Mouse (Mus musculus): ENCODE results near the gene Exoc6.

Exoc6 gene

DNA sequence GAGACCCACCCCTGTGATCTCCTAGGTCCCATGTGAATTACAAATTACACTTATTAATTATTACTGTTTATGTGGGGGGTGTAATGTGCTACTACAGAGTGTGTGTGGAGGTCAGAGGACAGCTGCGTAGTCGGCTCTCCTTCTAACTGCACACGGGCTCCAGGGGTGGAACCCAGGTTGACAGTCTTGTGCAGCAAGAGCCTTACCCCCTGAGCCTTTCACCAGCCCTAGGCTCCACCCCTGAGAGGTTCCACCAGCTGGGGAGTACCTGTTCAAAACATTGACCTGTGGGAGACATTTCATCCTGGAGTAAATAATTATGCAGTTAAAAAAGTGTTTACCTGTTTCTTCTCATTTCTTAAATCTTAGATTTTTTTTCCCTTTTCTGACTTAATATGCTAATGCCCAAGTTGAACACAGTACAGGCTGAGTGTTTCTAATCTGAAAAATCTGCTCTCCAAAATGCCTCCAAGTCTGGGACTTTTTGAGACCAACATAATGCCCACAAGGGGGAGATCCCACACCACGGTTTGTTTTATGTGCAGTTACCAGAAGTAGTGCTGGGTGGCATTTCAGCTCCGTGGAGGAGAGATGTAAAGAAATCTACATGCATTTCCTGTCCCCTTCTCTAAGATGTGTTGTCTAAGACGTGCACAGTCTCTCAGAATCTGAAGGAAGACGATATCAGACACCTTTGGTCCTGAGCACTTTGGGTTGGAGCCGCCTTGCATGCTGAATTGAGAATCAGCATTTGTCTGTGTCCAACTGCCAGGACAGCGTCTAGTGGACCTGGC is 9.3 kb downstream of the Exoc6 start:
- in situ Hi-C loops (cut with MboI; ENCODE audit: low pct_unique_long_range_greater_than_20kb in 1 of 2, low sequenced_read_pairs in 2 of 2, unreplicated experiment in 1 of 2), result no loop called here

DNA sequence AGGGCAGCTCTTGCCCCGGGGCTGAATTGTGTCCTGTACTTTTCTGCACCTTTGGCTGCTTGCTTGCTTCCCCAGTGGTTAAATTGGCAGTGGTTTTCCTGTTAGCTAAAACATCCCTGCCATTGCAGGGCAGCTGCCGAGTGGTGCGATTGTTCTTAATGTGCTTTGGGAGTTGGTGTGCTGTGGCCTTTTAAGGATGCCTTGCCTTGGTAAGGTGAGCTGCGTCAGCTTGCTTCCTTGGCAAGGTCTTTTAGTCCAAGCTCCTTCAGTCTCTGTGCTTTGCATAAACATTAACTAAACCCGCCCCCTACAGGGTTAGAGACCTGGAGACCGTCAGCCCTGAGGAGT is 9.8 kb downstream of the Exoc6 start:
- in situ Hi-C loops (cut with MboI; ENCODE audit: low pct_unique_long_range_greater_than_20kb in 1 of 2, low sequenced_read_pairs in 2 of 2, unreplicated experiment in 1 of 2), result no loop called here

DNA sequence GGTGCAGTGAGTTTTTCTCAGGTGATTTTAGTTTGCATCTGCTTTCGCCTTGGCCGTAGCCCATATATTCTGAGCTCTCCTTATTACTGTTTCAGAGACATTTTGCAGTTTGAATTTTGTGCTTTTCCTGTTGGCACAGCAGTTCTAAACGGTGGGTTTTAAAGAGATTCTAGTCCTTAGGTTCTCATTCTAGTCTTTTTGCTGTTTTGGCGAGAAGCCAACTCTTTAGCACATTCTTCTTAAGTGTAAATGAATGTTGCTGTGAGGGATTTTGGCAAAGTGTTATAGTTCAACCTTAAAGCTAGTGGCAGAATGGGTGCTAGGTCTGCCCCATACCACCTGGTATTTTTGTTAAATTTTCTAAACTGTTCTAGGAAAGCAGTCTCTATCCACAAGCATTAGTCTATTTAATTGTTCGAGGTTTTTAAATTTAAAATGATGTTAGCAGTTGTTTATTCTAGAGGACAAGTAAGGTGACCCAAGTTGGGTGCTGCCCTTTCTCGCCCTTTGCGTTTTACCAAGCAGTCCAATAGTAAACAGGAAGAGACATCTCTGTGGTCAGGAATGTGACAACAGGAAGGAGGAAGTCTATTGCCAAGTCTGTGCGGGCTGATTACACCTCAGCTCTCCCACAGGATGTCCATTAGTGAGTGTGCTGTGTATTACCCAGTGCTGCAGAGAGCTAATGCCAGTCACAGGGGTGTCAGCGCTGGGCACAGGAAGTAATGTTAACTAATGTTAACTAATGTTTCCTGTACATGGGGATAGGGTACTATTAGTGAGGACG is 11.1 kb downstream of the Exoc6 start:
- in situ Hi-C loops (cut with MboI; ENCODE audit: low pct_unique_long_range_greater_than_20kb in 1 of 2, low sequenced_read_pairs in 2 of 2, unreplicated experiment in 1 of 2), result no loop called here

DNA sequence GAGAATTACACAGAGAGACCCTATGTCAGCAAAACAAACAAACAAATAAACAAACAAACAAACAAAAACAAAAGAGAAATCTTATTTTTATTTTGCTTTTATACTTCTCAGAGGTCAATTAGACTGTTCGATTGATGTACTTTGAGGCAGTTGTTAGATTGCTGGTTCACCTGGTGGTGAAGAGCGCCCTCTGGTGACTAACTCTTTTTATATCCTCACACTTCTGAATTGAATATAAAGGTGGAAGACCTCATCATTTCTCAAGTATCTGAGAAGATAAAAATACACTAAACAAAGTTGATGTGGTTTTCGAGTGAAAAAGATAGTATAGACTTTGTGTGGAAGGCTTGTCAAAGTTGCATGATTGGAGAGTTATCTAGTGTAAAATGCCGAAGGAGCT is 13.5 kb downstream of the Exoc6 start:
- in situ Hi-C loops (cut with MboI; ENCODE audit: low pct_unique_long_range_greater_than_20kb in 1 of 2, low sequenced_read_pairs in 2 of 2, unreplicated experiment in 1 of 2), result no loop called here

DNA sequence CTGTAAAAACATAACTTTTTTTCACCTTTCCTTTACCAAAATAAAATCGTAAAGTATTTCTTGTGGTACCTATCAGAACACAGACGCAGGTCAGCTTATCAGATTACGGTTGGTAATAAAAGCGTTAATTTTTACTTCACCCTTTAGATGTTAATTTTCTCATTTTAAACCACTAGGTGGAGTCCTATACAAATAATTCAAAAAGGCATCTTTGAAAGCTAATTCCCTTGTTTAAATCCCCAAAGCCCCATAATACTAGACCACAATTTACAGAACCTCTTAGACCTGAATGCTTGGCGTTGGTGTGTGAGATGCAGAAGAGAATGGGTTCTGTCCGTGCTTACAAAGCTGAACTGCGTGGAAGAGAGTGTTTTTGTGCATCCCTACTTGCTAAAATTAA is 15.6 kb downstream of the Exoc6 start:
- in situ Hi-C loops (cut with MboI; ENCODE audit: low pct_unique_long_range_greater_than_20kb in 1 of 2, low sequenced_read_pairs in 2 of 2, unreplicated experiment in 1 of 2), result no loop called here

DNA sequence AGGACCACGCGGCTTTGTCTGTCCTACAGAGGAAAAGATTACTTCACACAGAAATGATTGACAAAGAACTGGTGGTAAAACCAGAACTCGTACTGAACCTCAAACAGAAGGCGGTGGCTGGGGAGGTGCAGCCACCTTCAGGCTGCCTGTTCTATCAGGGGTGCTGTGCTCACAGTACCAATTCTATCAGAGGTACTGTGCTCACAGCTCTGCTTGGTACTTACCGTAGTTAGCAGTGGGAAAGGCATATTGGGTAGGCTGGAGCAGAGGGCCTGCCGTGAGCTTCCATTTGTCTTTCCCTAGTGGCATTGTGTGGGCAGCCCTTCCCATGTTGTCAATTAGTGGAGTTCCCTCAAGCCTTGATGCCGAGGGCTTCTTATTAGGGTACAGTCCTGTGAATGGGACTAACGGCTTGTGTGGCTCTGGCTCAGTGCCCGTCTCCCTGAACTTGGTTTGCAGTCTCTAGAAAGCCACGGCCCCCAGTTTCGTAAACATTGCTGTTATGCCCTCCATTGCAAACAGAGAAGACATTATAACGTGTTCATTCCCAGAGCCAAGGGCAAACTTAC is 19.1 kb downstream of the Exoc6 start:
- in situ Hi-C loops (cut with MboI; ENCODE audit: low pct_unique_long_range_greater_than_20kb in 1 of 2, low sequenced_read_pairs in 2 of 2, unreplicated experiment in 1 of 2), result no loop called here

DNA sequence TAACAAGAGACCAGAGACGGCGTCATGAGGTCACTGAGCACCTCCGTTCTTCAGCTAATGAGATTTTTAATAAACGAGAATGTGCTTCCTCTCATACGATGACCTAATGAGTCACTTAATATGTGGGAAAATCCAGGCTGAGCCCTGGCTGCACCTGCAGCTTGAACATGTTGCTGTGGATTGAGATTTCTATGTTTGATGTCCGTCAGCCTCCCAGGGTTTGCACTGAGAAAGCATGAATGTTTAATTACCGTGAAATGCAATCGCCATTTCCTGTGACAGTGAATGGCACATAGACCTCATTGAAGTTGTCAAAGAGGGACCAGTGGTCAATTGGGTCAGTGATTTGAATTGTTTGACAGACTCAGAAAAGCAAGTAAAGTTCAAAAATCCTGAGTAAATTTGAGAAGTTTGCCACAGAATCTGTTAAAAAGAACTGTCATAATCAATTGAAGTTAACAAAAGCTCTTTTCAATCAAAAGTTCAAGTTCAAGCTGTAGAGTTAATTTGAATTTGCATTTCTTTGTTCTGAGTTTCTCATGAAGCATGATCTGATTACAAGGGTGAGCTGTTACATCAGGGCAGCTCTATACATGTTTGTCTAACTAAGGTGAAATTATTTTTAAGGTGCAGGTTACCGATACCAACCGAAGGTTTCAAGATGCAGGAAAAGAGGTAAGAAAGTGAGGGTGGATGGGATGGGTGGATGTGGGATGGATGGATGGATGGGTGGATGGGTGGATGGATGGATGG is 20.9 kb downstream of the Exoc6 start:
- in situ Hi-C loops (cut with MboI; ENCODE audit: low pct_unique_long_range_greater_than_20kb in 1 of 2, low sequenced_read_pairs in 2 of 2, unreplicated experiment in 1 of 2), result no loop called here

DNA sequence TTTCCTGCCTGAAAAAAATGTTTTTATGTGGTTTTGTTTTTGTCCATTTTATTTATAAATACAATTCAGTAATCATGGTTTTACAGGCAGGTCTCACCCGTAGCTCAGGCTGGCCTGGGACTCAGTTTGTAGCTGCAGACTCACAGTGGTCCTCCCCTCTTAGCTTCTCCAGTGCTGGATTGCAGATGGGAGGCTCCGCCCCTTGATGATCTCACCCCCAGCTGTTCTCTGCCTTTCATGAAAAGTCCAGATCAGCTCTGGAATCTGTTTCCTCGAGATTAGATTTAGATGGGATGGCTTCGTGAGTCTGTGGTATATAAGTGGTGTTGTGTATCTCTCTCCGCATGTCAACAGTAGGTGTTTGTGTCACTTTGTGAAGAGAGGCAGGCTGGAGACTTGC is 24.6 kb downstream of the Exoc6 start:
- in situ Hi-C loops (cut with MboI; ENCODE audit: low pct_unique_long_range_greater_than_20kb in 1 of 2, low sequenced_read_pairs in 2 of 2, unreplicated experiment in 1 of 2), result no loop called here

DNA sequence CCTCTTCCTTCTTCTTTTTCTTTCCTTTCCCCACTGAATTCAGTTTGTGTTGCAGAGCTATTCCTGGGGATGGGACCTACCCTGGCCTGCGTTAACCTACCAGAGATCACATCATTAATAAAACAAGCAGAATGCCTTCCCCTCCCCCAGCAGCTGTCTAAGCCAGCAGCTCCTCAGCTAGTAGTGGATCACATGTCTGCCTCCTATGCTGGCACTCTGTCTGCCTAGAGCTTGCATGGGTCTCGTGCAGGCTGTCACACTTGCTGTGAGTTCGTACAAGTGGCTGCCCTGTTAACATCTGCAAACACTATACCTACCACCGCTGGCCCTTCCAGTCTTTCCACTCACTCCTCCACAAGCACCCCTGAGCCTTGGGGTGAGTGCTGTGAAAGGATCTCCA is 29.4 kb downstream of the Exoc6 start:
- in situ Hi-C loops (cut with MboI; ENCODE audit: low pct_unique_long_range_greater_than_20kb in 1 of 2, low sequenced_read_pairs in 2 of 2, unreplicated experiment in 1 of 2), result no loop called here

DNA sequence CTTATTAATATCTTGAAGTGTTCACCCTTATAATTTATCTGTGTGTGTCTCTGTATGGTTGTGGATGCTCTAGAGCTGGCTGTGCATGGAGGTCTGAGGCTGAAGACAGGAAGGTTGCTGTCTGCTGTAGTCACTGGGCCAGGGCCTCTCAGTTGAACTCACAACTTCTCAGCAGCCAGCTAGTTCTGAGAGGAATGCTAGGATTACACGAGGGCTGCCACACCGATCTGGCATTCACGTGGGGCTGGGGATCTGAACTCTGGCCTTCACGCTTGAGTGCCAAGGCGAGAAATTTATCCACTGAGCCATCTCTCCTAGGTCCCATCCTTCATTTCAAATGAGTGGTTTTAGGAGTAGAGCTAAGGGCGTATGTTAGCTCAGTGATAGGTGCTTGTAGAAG is 30.2 kb downstream of the Exoc6 start:
- in situ Hi-C loops (cut with MboI; ENCODE audit: low pct_unique_long_range_greater_than_20kb in 1 of 2, low sequenced_read_pairs in 2 of 2, unreplicated experiment in 1 of 2), result no loop called here

DNA sequence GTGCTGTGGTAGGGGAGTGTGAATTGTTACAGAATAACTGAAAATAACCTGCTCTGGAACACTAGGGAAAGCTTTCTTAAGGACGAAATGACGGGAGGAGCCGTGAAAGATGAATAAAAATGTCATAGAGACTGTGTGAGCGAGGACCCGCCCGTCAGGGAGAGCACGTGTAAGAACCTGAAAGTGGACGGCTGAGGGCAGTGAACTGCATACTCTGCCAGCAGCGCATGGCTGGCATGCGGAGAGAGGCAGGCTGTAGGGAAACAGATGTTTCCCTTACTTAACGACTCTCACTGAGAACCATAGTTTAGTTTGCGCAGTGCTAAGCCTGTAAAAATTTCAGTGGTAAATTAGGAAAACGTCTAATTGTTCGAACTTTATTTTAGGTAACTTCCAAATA is 35.0 kb downstream of the Exoc6 start:
- in situ Hi-C loops (cut with MboI; ENCODE audit: low pct_unique_long_range_greater_than_20kb in 1 of 2, low sequenced_read_pairs in 2 of 2, unreplicated experiment in 1 of 2), result no loop called here

DNA sequence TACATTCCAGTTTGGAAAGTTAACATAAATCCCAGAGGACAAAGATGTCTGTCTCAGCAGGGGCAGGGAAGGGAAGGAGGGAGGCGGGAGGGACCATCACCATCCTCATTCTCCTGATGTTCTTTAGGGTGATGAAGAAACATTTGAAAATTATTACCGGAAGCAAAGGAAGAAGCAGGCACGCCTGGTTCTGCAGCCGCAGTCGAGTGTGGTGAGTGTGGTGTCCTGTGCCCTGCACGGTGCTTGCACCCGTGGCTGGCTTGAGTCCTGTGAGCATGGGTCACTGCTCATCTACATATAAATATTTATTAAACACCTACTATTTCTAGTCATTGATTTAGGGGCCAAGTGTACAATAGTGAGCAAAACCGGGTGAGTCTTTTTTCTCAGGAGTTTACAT is 35.5 kb downstream of the Exoc6 start:
- in situ Hi-C loops (cut with MboI; ENCODE audit: low pct_unique_long_range_greater_than_20kb in 1 of 2, low sequenced_read_pairs in 2 of 2, unreplicated experiment in 1 of 2), result no loop called here

DNA sequence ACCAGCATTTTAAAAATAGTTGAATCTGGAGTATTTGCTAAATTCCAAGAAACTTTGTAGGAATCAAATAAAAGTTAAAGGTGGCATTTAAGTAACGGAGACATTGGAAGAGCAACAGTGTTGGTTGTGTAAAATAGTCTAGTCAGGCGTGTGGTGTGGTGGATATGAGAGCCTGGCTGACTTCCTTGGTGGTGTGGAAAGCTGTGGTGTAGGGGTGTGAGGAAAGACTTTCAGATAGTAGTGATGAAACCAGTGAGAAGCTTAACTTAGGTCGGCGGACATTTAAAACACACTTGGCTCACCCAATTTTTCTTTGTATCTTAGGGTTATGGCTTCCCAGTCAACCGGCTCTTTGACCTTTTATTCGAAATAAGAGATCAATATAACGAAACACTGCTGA is 40.3 kb downstream of the Exoc6 start:
- in situ Hi-C loops (cut with MboI; ENCODE audit: low pct_unique_long_range_greater_than_20kb in 1 of 2, low sequenced_read_pairs in 2 of 2, unreplicated experiment in 1 of 2), result no loop called here

DNA sequence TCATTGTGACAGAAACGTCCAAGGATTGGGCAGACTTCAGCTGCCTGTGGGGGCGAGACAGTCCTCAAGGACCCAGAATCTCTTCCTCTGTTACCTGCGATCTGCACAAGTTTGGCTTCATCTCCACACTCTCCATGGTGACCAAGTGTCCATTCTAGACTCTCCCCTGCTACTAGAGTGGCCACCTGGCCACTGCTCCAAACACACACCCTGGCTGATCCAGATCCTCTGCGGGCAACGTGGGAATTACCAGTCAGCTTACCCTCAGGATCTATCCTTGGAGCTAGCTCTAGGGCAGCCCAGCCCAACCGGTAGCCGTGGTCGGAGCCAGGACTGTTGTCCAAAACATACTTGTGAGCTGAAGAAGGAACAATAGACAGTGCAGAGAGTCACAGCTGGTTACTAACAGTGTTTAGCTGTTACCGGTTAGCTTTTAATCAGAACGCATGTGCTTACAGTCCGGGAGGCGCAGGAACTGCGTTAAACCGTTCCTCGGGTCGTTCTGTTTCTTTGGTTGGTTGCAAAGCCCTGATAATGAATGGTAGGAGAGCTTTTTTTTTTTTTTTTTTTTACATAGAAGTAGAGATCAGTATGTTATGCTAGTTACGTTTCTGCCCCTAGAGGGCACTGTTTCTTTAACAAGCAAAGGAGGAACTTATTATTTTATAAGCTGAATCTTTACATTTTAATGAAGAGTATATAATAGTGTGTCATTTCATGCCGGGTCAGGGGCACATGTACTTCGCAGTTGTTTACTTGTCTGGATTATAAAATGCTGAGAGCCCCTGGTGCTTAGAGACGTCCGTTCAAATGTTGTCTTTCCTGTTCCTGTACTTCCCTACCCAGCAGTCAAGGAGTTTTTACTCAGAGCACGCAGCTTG is 52.0 kb downstream of the Exoc6 start:
- in situ Hi-C loops (cut with MboI; ENCODE audit: low pct_unique_long_range_greater_than_20kb in 1 of 2, low sequenced_read_pairs in 2 of 2, unreplicated experiment in 1 of 2), result no loop called here

DNA sequence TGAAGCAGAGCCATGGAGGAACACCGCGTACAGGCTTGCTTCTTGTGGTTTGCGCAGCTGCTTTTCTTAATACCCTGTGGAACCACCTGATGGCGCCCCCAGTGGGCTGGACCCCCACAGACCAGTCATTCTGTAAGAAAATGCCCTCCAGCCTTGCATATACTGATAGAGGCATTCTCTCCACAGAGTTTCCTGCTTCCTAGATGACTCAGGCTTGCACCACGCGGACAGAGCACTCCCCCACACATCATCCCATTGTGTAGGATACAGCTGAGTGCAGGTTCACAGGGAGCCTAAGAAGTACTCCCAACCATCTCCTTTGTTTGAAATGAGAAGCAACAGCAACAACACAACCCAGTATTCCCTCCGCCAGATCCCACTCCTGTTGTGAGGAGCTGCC is 59.8 kb downstream of the Exoc6 start:
- in situ Hi-C loops (cut with MboI; ENCODE audit: low pct_unique_long_range_greater_than_20kb in 1 of 2, low sequenced_read_pairs in 2 of 2, unreplicated experiment in 1 of 2), result no loop called here

DNA sequence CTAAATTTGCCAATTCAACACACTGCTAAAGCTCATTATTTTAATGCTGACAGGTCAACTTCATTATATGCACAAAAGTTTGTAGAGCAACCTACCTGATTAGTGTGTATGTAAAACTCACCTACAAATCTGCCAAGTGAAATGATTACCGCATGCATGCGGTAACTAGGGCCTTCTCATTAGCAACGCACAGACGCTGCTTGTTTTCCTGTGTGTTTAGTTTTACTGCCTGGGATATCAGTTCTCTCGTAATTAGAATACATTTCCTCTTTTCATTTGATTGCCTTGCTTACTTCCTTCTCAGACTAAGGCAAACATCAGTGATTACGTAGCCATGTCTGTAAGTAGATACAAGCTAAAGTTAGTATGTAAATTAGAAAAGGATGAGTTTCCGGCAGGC is 62.7 kb downstream of the Exoc6 start:
- in situ Hi-C loops (cut with MboI; ENCODE audit: low pct_unique_long_range_greater_than_20kb in 1 of 2, low sequenced_read_pairs in 2 of 2, unreplicated experiment in 1 of 2), result no loop called here

DNA sequence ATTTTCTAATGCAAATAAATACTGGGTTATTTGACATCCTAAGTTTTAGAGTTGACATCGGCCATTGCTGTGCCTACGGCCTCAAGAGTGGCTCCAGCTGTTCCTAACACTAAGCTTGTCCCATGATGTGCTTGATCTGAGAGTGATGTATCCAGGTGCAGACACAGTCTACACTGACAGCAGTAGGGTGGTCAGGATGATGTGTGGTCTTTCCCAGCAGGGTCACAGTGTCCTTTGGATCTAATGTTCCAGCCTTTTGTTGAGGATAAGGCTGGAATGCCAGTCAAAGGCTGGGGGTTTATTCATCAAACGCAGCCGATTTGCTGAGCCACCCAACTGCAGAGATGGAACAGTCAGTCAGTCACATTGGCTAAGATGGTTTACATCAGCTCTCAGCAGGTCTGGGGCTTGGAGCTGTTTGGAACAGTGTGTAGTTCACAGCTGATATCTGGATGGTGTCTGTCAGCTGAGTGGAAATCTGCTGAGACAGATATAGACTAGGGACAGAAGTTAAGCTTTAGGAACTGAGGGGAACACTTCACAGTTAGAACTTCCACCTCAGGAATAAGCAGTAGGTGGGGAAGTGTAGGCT is 64.9 kb downstream of the Exoc6 start:
- in situ Hi-C loops (cut with MboI; ENCODE audit: low pct_unique_long_range_greater_than_20kb in 1 of 2, low sequenced_read_pairs in 2 of 2, unreplicated experiment in 1 of 2), result no loop called here

DNA sequence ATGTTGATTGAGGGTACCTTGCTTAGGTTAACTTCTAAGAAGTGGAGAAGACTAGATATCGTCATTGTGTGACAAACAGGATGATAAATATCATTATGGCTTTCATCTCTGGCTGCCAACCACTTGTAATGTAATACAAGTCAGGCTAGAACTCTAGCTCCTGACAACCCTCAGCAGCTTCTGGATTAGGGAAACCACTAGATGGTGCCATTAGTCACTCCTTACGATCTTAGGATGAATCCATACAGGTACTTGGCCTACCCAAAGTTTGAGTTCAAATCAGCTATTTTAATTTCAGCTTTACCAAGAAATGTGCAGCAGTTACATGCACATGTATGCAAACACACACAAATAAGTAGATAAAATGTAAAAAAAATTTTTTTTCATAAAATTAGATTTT is 97.8 kb downstream of the Exoc6 start:
- in situ Hi-C loops (cut with MboI; ENCODE audit: low pct_unique_long_range_greater_than_20kb in 1 of 2, low sequenced_read_pairs in 2 of 2, unreplicated experiment in 1 of 2), result no loop called here

All from mouse embryonic stem cell (cell line).